Mouse (Mus musculus) ZHBTc4 (cell line): ENCODE measurements around the gene Tmem186.
A peak's percentile ranks its signal among the peaks of the same experiment; 100 is the strongest.

Experiments used
- DNase-seq: peaks from one replicate; pipeline ENCODE4 v3.0.0-alpha.2; 2011; ENCODE audit warnings: low read depth, low spot score

Gene Tmem186

DNA sequence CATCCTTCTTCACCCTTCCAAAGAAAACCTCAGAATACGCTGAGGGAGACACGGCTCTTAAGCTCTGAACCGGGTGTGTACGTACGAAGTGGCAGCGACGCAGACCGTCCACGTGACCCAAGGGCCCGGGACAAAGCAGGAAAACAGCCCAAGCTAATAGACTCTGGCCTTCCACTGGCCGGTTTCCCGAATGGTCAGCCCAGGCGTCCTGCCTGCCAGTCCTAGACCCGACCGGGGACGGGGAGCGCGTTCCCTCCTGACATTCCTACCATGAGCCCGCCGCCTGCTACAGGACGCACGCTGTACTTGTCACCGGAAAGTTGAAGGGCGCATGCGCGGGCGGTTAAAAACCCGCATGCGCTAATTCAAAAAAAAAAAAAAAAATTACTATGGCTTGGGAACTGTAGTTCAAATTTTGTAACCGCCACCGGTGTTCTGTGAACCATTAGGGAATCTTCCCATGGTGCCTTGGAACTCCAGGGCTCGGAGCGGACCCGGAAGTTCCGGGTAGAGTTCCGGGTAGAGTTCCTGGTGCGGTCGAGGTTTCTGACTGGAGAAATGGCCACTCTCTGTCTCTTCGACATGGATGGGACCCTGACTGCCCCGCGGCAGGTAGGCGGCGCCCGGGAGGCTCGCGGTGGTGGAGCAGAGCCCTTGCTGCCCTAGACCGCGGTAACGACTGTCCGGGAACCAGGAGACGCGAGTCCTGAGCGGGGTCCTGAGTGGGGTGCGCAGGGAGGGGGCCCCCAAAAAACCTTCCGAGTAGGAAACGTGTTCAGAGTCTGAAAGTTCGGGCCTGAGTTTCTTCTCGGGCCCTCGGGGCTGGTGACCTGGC lies at the start of gene Tmem186, which contains the start of gene Pmm2:
Tmem186 (minus strand) TSS at position 496 of the 835 bp plus-strand sequence.
Pmm2 (plus strand) TSS at position 458 of the 835 bp plus-strand sequence.
- DNase-seq = peak; percentile 94

DNA sequence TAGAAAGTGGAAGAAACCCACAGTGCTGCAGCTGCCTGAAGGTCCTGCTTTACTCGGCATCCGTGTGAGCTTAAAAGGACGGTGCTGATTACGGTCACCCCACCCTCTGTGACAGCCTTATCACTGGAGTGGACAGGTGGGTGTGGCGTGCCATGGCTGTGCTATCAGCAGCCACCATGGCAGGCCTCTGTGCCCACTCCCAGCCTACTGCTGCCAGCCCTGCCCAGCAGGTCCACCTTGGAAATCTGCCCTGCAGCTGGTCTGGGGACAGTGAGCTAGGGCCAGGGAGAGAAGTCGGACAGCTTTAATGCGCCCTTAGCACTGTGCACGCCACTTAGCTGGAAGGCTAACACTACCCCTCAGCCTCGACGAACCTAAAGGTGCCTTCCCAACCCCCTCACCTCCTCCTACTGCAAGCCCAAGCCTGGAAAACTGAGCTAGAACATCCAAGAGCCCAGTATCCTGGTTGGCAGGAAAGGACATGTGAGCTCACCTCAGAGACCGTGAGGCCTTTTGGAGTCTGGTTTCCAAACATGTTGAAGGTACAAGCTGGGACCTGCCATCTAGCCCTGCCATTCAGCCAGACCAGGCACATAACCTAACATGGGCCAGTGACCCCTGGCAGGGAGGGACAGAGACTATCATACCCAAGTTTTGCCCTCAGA lies 49.5 kb upstream of the Tmem186 start:
- no peak for DNase-seq

DNA sequence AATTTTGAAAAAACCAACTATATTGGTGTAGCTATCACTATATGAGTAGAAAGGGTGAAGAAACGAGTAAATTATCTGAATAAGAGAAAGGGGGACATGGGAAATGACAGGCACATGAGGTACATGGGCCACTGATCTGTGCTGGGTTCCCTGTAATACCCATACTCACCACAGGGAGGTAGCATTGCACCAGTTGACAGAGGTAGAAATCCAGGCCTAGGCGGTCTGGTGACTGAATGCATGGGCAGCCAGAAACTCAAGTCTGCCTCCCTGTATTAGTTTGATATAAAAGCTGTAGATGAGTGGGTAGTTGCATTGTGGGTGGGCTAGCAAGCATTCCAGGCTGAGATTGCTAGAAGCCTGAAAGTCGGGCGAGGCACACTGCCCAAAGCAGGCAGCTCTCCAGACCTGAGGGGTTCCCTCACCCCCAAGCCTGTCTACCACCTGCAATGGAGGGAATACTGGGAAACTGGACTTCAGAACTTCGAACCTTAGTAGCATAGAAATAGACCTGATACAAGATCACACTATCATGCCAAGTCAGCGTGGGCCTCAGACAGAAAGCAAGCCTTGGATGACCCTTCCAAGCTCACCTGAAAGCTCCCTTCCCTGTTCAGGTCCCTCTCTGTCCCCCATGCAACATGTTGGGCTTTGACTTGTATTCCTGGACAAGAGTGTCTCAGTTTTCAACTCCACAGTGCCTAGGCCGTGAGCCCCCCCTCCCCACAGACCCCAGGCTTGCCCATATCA lies 48.8 kb upstream of the Tmem186 start:
- DNase-seq = peak; percentile 86

DNA sequence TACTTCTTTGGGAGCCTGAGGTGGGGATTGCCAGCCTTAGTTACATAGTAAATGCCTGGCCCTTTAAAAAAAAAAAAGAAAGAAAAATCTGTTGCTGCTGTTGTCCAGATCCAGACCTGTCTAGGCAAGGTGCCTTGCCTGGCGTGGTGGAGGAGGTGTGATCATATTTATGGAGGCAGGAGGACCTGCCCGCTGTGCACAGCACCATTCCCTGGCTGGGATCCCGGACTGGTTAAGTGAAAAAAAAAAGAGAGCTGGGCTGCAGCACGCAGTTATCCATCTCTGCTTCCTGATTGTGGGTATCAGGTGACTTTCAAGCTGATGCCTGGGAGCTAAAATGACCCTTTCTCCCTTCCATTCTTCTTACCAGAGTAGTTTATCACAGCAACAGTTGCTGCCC lies 47.6 kb upstream of the Tmem186 start:
- DNase-seq = no peak

DNA sequence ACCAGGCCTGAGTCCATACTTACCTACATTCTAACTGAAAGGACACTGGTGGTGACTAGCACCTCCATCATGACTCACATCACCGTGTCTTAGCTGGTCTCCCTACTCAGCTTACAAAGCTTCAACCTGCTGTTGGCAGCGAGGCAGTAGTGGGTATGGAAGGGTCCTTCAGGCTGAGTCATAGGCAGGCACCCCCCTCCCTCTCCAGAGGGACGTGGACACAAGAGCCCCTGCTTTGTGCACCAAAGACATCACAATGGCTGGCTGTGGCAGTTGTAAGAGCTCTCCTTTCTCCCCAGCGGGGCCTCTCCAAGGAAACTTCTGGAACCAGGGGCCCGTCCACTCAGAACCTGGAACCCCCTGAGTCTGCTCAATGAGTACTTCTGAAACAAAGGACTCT lies 43.0 kb upstream of the Tmem186 start, which contains the start of gene Gm5767:
Gm5767 (plus strand) TSS at position 301 of the 400 bp plus-strand sequence.
- DNase-seq = no peak

DNA sequence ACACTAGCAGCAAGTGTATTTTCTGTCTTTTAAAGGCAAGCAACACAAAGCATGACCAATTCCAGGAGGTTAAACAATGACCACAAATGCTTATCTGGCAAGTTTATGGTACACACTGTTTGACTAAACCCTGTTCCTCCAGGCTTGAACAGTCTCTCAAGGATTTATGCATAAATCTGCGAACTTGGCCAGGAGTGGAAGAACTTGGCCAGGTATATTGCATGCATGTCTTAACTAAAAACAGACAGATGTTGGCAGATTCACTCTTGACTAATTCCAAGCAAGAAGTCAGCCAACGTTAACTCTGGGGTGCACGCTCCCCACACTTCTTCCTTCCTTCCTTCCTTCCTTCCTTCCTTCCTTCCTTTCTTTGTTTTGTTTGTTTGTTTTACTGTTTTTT lies 42.3 kb upstream of the Tmem186 start:
- DNase-seq = no peak

DNA sequence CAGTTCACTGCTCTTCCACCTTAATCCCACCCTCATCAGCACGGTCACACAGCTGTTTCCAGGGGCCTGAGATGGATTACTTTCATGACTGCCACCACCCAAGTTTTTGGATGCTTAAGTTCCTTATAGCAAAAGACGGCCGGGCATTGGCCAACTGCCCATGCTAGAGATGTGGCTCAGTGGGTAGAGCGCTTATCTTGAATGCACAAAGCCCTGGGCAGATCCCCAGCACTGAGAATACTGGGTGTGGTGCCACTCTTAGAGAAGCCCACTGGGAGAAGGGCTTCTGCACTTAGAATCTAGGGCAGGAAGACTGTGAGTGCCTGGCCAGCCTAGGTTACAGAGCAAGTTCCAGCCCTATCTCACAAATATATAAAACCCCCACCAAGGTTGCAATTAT lies 41.2 kb upstream of the Tmem186 start:
- no peak for DNase-seq

DNA sequence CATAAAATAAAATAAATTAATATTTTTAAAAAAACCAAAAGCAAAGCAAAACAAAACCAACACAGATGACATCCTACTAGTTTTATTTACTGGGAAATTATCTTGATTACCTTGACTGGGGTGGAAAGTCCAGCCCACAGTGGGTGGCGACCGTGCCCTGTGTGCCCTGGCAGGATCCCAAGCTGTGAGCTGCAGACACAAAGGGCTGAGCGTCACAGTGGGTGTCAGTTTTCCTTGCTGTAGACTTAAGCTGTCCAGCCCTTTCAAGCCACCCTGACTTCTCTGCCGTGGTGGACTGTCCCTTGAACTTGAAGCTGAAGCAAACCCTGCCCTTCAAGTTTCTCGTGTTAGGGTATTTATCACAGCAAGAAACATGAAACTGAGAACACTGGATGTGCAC lies 40.5 kb upstream of the Tmem186 start:
- DNase-seq = no peak

DNA sequence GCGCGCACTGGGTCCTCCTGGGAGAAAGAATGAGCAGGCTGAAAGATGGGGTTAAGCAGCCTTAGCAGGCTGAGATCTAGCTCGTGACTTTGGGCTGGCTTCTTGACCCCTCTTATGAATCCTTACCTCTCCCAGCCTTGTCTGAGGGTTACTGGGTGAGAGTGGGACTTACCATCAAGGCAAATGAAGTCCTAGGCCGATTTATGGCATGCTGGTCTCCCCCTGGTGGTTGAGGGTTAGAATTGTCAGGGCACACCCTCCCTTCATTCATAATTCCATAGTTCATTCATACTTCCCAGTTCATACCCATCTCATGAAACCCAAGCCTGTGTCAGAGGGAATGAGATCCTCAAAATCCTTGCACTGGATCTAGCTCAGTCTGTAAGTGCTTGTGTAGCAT lies 39.3 kb upstream of the Tmem186 start:
- peak; percentile 69 for DNase-seq

DNA sequence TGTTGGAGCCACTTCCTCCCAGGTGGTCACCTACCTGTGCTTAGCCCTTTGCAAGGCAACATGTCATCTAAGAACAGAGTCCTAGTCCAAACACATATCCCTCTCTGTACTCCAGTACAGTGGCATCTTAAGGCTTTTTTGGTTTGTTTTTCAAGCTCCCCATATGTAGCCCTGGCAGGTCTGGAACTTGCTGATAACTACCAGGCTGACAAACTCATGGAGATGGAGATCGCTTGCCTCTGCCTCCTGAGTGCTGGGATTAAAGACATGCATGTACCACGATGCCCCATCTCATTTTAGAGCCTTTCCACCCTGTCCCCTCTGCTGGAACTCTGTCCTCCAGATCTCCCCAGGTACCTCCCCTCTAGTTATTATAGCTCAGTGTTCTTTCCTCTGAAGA lies 38.7 kb upstream of the Tmem186 start:
- DNase-seq = no peak

DNA sequence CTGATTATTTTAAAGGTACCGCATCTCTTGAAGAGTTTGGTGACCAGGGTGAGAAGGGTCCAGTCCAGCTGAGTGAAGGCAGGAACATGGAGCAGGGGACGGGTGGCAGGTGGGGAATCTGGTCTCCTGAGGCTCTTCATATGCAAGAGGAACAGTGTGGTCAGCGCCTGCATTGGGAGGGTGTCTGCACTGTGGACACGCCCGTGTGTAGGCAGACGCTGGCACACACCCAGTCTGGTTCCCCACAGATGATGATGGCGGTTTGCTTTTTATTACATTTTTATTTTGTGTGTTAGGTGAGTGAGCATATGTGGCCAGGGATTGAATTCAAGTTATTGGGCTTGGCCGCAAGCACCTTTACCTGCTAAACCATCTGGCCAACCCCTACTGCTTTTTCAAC lies 38.0 kb upstream of the Tmem186 start:
- no peak for DNase-seq

DNA sequence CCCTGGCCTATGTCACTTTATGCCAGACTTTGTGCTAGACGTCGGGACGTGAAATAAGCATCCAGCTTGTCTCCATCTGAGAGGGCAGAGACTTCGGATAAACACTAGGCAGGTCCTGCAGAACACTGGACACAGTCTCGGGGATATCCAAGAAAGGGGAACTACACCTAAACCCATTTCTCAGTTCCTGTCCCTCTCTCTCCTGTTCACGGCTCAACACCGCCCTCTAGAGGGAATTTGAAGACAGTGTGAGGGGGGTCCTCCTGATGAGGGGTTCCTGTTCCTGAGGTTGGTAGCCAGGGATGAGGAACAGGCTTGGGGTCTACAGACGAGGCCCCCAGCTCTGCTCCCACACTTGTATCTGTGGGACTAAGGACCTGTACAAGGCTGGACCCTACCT lies 36.7 kb upstream of the Tmem186 start:
- peak; percentile 85 for DNase-seq

DNA sequence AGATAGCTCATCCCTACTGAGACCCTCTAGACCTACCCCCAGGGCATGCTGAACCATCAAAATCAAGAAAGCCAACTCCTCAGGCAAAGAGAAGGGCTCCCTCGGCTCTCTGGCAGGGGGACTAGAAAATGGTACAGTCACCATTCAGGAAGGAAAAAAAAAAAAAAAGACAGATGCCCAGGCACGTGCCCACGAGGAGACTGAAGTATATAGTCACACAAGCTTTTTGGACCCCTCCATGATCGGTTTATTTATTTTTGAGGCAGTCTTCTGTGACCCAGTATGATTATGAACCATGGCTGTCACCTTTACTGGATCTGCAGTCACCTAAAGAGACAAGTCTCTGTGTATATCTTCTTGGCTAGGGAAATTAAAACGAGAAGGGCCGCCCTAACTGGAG lies 35.8 kb upstream of the Tmem186 start:
- no peak for DNase-seq

DNA sequence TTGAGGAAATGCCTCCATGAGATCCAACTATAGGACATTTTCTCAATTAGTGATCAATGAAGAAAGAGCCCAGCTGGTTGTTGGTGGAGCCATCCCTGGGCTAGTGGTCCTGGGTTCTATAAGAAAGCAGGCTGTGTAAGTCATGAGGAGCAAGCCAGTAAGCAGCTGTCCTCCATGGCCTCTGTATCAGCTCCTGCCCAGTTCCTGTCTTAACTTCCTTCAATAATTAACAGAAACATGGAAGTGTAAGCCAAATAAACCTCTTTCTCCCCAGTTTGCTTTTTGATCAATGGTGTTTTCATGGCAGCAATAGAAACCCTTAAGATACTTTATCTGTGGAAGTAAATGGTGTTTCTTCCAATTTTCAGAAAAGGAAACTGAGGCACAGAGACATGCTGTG lies 35.3 kb upstream of the Tmem186 start:
- no peak for DNase-seq

DNA sequence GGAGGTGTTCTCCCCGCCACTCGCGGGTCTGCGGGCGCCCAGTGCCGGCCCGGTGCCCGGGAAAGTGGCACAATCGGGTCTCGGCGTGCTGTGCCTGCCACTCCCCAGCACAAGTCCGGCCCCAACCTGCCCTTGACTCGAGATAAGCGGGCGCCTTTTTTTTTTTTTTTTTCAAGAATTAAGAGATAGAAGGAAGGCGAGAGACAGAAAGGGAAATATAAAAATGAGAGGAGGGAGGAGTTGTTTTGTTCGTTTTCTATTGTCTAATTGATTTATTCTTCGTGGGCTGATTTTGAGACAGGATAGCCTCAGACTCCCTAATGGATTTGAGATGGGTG lies 34.8 kb upstream of the Tmem186 start:
- no peak for DNase-seq

DNA sequence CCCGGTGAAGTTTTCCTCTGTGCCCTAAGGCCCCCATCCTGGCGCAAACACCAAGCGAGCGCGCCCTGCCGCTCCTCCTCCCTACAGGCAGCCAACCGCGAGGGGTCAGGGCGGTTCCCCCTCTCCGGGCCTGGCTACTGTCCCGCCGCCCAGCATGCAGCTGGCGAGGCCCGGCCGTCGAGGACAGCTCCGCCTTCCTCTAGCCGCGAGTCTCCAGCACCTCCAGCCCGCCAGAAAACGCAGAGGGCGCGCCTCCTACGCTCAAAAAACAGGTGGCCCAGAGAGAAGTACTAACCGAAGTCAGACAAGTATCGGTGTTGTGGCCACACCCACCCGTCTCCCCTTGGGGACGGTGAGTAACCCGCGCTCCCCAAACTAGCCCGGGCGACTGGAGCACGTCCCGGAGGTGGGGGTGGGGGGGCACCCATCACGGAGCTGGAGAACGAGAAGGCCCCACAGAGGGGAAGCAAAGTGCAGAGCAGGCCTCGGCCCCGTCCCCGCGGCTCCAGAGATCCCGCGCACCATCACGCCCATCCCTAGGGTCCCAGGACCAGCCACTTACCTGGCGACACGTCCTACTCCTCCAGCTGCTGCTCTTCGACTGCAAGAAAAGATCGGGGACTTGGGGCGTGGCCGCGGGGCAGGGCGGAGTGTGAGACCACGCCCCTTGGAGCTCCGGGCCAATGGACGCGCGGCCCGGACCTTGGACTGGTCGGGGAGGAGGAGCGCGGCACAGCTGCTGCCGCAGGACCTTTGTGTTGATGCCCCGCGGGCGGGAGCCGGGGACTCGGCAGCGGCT lies 34.2 kb upstream of the Tmem186 start, which contains the start of gene Carhsp1:
Carhsp1 (minus strand) TSS at position 605 of the 799 bp plus-strand sequence.
- DNase-seq = peak; percentile 99

DNA sequence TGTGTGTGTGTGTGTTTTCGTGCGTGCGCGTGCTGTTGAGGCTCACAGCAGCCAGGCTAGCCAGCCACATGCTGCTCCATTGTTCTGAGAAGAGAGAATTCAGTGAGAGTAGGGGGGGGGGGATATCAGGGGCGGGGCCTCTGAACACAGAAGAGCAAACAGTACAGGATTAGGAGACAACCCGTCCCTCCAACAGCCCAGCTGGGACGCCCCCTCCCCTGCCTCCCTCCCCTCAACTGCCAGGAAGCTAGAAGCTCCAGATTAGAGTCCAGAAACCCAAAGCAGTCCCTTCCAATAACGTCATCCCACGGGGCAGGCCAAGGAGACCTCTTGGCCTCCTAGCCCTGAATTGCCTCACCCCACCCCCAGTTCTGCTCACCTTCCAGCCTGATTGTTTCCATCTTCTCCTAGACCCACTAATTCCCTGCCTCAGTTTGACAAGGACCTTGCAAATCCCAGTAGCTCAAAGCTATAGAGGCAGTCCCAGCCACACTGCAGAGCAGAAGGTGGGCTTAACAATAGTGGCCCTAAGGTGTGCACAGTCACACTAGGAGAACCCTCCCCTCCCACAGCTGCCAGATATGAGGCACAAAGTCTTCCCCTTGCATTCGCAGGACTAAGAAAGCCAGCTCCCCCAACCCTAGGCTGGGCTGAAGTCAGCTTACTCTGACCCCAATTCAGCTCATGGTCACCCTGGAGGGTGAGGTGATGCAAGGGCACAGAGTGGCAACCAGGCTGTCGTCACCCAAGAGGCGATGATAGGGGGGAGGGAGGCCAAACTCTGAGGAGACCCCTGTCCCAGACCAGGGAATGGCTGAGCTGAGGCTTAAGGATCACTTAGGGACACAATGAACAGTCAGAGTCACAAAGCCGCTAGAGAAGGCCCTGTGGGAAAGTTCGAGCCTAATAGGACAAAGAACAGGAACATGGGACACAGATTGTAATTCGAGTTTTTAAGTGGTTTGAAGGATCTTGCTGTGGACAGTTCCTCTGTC lies 32.8 kb upstream of the Tmem186 start:
- DNase-seq = peak; percentile 54

DNA sequence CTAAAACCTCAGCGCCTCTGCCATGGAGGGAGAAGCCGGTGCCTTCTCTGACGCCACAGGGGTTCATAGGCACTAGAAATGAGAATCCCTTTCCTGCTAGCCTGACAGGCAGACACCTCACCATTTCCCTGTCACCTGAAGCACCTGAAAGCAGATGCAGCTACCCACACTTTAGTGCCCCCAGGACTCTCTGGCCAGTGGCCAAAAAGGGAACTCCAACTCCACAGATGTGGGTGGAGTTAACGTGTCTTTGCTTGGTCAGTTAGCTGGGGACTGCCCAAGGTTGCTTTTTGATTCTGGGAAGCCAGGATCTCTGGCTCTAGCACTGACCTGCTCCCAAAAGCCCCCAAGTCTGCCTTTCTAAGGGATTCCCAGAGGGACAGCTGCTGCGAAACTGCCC lies 31.9 kb upstream of the Tmem186 start:
- no peak for DNase-seq

DNA sequence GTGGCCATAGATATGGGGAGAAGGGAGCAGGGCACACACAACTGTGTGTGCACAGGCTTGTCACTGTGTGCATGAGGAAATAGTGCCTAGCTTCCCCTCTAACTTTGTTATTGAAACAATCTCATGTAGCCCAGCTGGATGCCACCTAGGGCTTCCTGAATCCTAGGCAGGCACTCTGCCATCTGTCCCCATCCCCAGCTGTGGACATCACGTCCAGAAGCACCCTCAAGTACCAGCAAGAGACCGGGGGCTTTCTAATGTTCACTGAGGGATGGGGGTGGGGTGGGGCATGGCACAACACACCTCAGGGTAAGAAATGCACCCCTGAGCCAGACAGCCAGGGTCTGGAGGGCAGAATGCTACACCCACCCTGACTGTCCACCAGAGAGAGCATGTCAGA lies 30.9 kb upstream of the Tmem186 start:
- no peak for DNase-seq

DNA sequence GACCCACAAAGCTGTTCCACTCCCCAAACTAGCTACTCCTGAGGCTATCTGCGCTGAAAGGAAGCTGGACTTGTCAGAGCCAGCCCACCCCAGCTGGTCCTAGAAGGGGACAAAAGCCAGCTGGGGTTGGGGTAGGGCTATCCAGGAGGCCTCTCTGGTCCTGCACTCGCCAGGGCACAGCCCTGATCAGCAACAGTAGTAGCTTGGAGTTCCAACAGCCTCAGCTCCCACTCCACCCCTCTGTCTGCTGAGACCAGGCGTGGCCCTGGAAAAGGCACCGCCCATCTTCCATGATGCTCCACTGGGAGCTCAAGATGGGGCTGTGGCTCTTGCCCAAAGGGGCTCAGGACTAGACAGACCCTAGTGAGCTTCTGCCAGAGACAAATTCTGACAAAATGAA lies 30.3 kb upstream of the Tmem186 start:
- DNase-seq = peak; percentile 62
